Mouse (Mus musculus): ENCODE measurements around the gene Xirp1. TPM values are rescaled to one million over a fixed set of nuclear protein-coding genes. Genes with fewer than 3 reads are reported as not detected.
"Not testable (repeated sequence)": the region's sequence is repeated elsewhere in the genome, so short reads cannot be mapped to it uniquely, and the experiment has no call there.

Xirp1 gene
- polyA plus RNA-seq, 1 experiment from 2014 or later: 38.2 TPM

DNA sequence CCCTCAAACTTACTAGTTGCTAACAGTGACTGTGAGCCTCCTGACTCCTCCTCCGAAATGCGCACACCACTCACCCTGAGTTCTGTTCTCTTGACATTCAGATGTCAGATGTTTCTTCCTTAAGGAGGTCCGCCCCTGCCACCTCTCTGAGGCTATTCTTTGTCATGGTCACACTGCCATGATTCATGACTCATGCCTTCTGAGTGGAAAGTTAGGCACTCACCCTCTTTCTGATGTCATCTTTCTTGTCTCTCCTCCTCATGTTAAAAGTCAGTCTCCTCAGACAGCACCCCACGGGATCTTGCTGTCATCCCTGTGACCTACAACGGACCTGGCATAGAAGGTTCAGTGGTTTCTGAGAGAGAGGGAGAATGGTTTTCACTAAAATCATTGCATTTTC lies 10.6 kb downstream of the Xirp1 start:
- Histone ChIP-seq H3K9ac (ENCODE audit: low read depth, low read length) (no peak overlapping the region), H3K4me3 (ENCODE audit: low read depth, low read length) (no peak overlapping the region), H3K36me3 (ENCODE audit: control insufficient read depth, insufficient read depth, low read length) (peaks cover 16% of the 10 kb centered on the region), H3K27me3 (ENCODE audit: control insufficient read depth, insufficient read depth, low read length) (no peaks in the 10 kb centered on the region), H3K4me1 (ENCODE audit: control insufficient read depth, insufficient read depth, low read length) (peaks cover 17% of the 10 kb centered on the region), H3K4me2 (no peak overlapping the region), H3K9me3 (replicated peaks; ENCODE audit: control insufficient read depth, low read length) (no peaks in the 10 kb centered on the region), H3K27ac (ENCODE audit: low read depth, low read length) (no peak overlapping the region; the same call in 1 of the 2 replicates)
- ATAC-seq (replicated peaks; ENCODE audit: insufficient number of reproducible peaks, low FRiP score, low TSS enrichment): no peak
- WGBS (ENCODE audit: insufficient replicate concordance): 74% methylated on average over 5 of the region's 5 CpGs

DNA sequence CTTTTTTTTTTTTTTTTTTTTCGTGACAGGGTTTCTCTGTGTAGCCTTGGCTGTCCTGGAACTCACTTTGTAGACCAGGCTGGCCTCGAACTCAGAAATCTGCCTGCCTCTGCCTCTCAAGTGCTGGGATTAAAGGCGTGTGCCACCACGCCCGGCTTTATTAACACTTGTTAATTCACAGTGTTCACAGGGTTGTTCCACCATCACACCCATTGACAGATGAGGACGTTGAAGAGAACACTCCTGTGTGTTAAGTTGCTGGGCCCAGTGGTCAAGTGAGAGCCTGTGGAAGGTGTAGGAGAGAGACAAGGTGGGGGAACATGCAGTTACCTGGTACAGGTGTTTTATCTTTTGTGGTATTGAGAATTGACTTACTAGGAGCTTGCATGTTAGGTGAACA lies 11.2 kb downstream of the Xirp1 start:
- ATAC-seq (replicated peaks; ENCODE audit: insufficient number of reproducible peaks, low FRiP score, low TSS enrichment); H3K9me3 ChIP-seq (replicated peaks; ENCODE audit: control insufficient read depth, low read length); H3K4me2 ChIP-seq; H3K4me3 ChIP-seq (ENCODE audit: low read depth, low read length); H3K9ac ChIP-seq (ENCODE audit: low read depth, low read length); H3K27me3 ChIP-seq (ENCODE audit: control insufficient read depth, insufficient read depth, low read length); H3K27ac ChIP-seq (ENCODE audit: low read depth, low read length): not testable (repeated sequence)
- 71% methylated on average over 6 of the region's 6 CpGs for WGBS (ENCODE audit: insufficient replicate concordance)
- Histone ChIP-seq H3K4me1 (ENCODE audit: control insufficient read depth, insufficient read depth, low read length) (peaks cover 15% of the 10 kb centered on the region), H3K36me3 (ENCODE audit: control insufficient read depth, insufficient read depth, low read length) (peaks cover 16% of the 10 kb centered on the region)

DNA sequence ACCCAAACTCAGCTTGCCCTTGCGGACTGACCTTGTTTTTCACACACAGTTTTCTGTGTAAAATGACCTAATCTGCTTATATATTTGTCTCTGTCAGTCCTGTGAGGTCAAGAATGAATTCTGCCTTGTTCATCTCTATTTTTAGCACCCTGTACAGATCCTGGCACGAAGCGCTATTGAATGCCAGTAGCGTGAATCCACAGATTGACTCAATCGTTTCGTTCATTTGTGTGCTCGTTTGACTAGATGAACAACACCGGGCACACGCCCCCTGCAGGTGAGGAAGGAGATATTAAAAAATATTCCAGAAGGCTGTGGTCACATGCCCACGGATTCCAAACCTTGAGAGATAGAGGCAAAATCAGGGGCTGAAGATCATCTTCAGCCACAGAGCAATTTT lies 11.9 kb downstream of the Xirp1 start:
- peak overlapping the region; percentile 41 for H3K4me3 ChIP-seq (ENCODE audit: low read depth, low read length)
- H3K27ac ChIP-seq (ENCODE audit: low read depth, low read length): peak overlapping the region; percentile 77
- H3K9ac ChIP-seq (ENCODE audit: low read depth, low read length): peak overlapping the region; percentile 29
- H3K4me1 ChIP-seq (ENCODE audit: control insufficient read depth, insufficient read depth, low read length): peaks cover 14% of the 10 kb centered on the region
- peaks cover 12% of the 10 kb centered on the region for H3K36me3 ChIP-seq (ENCODE audit: control insufficient read depth, insufficient read depth, low read length)
- peak; percentile 20; the same call in 1 of the 2 replicates for ATAC-seq (replicated peaks; ENCODE audit: insufficient number of reproducible peaks, low FRiP score, low TSS enrichment)
- WGBS (ENCODE audit: insufficient replicate concordance): 2% methylated on average over 10 of the region's 10 CpGs
- H3K4me2 ChIP-seq: peak overlapping the region; percentile 76
- H3K9me3 ChIP-seq (replicated peaks; ENCODE audit: control insufficient read depth, low read length): no peaks in the 10 kb centered on the region
- no peaks in the 10 kb centered on the region for H3K27me3 ChIP-seq (ENCODE audit: control insufficient read depth, insufficient read depth, low read length)

DNA sequence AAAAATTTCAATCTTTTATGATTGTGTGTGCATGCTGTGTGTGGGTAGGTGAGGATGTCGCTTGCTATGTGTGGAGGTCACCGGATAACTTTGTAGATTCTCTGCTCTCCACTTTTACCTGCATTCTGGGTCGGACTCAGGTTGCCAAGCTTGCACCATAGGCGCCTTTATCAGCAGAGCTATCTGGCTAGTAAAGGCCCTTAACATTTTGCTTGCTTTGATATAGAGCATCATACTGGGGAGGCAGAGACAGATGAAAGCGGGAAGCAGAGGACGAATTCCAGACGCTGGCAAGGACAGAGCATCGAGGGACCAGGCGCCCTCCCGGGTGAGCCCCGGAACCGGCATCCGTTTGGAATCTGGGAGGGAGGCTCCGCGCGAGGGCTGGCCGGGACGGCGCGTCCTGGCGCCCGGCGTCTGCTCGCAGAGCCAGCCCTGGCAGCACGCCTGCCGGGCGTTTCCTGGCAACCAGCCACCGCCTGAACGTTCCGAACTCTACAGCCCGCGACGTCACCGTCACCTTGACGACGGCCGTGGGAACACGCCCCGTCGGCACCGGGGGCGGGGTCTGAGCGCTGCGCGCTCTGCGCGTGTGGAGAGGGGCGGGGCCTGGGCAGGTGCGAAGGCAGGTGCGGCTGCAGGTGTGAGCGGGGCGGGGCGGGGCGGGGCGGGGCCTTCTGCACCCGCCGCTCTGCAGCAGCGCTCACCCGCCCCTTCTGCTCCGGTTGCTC lies 12.5 kb downstream of the Xirp1 start:
- Histone ChIP-seq H3K9ac (ENCODE audit: low read depth, low read length) (peak overlapping the region; percentile 29), H3K27ac (ENCODE audit: low read depth, low read length) (peak overlapping the region; percentile 77), H3K4me1 (ENCODE audit: control insufficient read depth, insufficient read depth, low read length) (peaks cover 14% of the 10 kb centered on the region), H3K4me2 (peak overlapping the region; percentile 76), H3K9me3 (replicated peaks; ENCODE audit: control insufficient read depth, low read length) (no peaks in the 10 kb centered on the region), H3K4me3 (ENCODE audit: low read depth, low read length) (peak overlapping the region; percentile 41), H3K36me3 (ENCODE audit: control insufficient read depth, insufficient read depth, low read length) (peaks cover 12% of the 10 kb centered on the region; the same call in 1 of the 2 replicates), H3K27me3 (ENCODE audit: control insufficient read depth, insufficient read depth, low read length) (no peaks in the 10 kb centered on the region)
- 2% methylated on average over 38 of the region's 60 CpGs for WGBS (ENCODE audit: insufficient replicate concordance)
- ATAC-seq (replicated peaks; ENCODE audit: insufficient number of reproducible peaks, low FRiP score, low TSS enrichment): peak; percentile 90

DNA sequence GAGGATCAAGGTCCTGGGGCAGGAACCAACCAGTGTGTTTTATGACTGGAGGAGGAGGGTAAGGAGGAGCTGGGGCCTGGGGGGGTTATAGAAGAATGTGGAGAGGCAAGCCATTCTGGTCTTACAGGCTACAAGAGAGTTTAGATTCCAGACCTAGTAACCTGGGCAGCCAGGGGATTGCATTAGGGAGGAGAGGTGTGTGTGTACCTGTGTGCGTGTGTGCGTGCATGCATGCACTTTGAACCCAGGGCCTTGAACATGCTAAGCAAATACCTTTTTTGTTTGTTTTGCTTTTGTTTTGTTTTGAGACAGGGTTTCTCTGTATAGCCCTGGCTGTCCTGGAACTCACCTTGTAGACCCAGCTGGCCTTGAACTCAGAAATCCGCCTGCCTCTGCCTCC lies 13.5 kb downstream of the Xirp1 start:
- 96% methylated on average over 3 of the region's 3 CpGs for whole genome bisulfite sequencing (ENCODE audit: insufficient replicate concordance)
- Histone ChIP-seq H3K9ac (ENCODE audit: low read depth, low read length) (no peak overlapping the region), H3K27ac (ENCODE audit: low read depth, low read length) (no peak overlapping the region; the same call in 1 of the 2 replicates)

DNA sequence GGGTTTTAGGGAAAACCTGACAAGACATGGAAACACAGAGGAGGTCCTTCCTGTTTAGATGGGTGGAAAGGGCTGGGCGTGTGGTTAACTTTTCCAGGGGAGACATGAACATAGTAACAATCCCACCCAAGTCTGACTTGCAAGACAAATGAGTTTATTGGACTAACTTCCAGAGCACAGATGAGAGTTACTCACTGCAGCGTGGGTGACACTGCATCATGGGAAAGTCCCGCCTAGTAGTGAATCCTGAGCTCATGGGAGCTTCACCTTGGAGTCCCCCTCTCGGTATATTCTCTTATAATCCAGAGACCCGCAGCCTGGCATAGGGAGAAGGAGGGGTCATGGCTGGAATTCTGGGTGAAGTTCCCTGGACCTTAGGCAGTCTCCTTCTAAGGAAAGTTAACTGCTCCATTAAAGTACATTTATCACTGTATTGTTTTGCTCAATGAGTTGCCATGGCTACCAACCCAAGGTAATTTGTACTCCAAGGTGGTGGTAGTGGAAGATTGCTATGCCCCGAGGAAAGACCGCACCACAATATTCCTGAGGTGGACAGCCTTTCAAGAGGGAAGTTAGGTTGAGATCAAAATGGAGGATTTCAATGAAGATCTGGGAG lies 14.1 kb downstream of the Xirp1 start:
- 73% methylated on average over 7 of the region's 7 CpGs for WGBS (ENCODE audit: insufficient replicate concordance)
- ATAC-seq (replicated peaks; ENCODE audit: insufficient number of reproducible peaks, low FRiP score, low TSS enrichment): no peak

More for the DNA sequence above, 13.5 kb downstream of the Xirp1 start:
- H3K4me3 ChIP-seq (ENCODE audit: low read depth, low read length): no peak overlapping the region
- peaks cover 14% of the 10 kb centered on the region for H3K4me1 ChIP-seq (ENCODE audit: control insufficient read depth, insufficient read depth, low read length)
- H3K27me3 ChIP-seq (ENCODE audit: control insufficient read depth, insufficient read depth, low read length): no peaks in the 10 kb centered on the region
- H3K36me3 ChIP-seq (ENCODE audit: control insufficient read depth, insufficient read depth, low read length): peaks cover 4% of the 10 kb centered on the region; the same call in 1 of the 2 replicates
- H3K4me2 ChIP-seq: no peak overlapping the region
- H3K9me3 ChIP-seq (replicated peaks; ENCODE audit: control insufficient read depth, low read length): no peaks in the 10 kb centered on the region
- no peak for ATAC-seq (replicated peaks; ENCODE audit: insufficient number of reproducible peaks, low FRiP score, low TSS enrichment)

DNA sequence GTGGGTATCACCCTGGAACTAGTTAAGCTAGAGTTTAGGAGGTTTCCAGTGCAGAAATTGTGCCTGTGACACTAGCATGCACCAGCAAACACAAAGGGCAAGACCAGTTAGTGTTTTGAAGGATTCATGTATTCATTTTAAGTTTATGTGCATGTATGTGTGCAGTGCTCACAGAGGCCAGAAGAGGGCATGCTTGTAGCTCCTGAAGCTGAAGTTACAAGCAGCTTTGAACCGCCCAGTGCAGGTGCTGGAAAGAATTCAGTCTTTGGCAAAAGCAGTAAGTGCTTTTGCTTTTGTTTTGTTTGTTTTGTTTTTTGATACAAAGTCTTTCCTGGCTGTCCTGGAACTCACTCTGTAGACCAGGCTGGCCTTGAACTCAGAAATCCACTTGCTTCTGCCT lies 15.6 kb downstream of the Xirp1 start:
- Histone ChIP-seq H3K27ac (ENCODE audit: low read depth, low read length) (no peak overlapping the region), H3K4me1 (ENCODE audit: control insufficient read depth, insufficient read depth, low read length) (0 out of 2 replicates have a peak, but pooled peaks cover 5% of the 10 kb centered on the region), H3K27me3 (ENCODE audit: control insufficient read depth, insufficient read depth, low read length) (no peaks in the 10 kb centered on the region), H3K36me3 (ENCODE audit: control insufficient read depth, insufficient read depth, low read length) (no peaks in the 10 kb centered on the region), H3K9ac (ENCODE audit: low read depth, low read length) (no peak overlapping the region), H3K4me3 (ENCODE audit: low read depth, low read length) (no peak overlapping the region), H3K9me3 (replicated peaks; ENCODE audit: control insufficient read depth, low read length) (no peaks in the 10 kb centered on the region), H3K4me2 (no peak overlapping the region)
- WGBS (ENCODE audit: insufficient replicate concordance): 89% methylated on average over 1 of the region's 1 CpGs
- ATAC-seq (replicated peaks; ENCODE audit: insufficient number of reproducible peaks, low FRiP score, low TSS enrichment): no peak

More for the DNA sequence above, 14.1 kb downstream of the Xirp1 start:
- no peaks in the 10 kb centered on the region for H3K9me3 ChIP-seq (replicated peaks; ENCODE audit: control insufficient read depth, low read length)
- H3K9ac ChIP-seq (ENCODE audit: low read depth, low read length): no peak overlapping the region
- no peak overlapping the region for H3K4me3 ChIP-seq (ENCODE audit: low read depth, low read length)
- peaks cover 14% of the 10 kb centered on the region for H3K4me1 ChIP-seq (ENCODE audit: control insufficient read depth, insufficient read depth, low read length)
- H3K27me3 ChIP-seq (ENCODE audit: control insufficient read depth, insufficient read depth, low read length): no peaks in the 10 kb centered on the region
- no peaks in the 10 kb centered on the region for H3K36me3 ChIP-seq (ENCODE audit: control insufficient read depth, insufficient read depth, low read length)
- H3K4me2 ChIP-seq: no peak overlapping the region
- H3K27ac ChIP-seq (ENCODE audit: low read depth, low read length): no peak overlapping the region; the same call in 1 of the 2 replicates

DNA sequence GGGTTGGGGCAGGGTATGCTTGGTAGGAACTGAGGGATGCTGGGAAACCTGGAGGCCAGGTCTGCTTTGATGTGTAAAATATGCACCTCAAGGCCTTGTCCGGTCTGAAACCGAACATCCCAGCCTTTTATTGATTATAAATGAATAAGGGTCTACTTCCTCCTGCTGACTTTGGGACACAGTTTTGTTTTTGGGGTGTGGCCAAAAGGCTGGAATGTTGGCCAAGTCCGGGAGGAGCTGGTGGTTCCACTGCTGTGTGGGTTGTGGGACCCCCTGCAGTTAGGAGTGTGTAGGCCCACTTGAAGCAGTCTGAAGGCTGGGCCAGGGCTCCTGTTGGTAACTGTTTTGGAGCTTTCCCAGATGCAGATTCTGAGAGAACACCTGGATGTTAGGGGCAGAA lies 17.5 kb downstream of the Xirp1 start:
- WGBS (ENCODE audit: insufficient replicate concordance): 76% methylated on average over 3 of the region's 3 CpGs
- Histone ChIP-seq H3K4me3 (ENCODE audit: low read depth, low read length) (no peak overlapping the region), H3K27ac (ENCODE audit: low read depth, low read length) (no peak overlapping the region), H3K4me1 (ENCODE audit: control insufficient read depth, insufficient read depth, low read length) (peaks cover 7% of the 10 kb centered on the region), H3K9me3 (replicated peaks; ENCODE audit: control insufficient read depth, low read length) (no peaks in the 10 kb centered on the region), H3K36me3 (ENCODE audit: control insufficient read depth, insufficient read depth, low read length) (no peaks in the 10 kb centered on the region), H3K9ac (ENCODE audit: low read depth, low read length) (no peak overlapping the region), H3K4me2 (no peak overlapping the region), H3K27me3 (ENCODE audit: control insufficient read depth, insufficient read depth, low read length) (no peaks in the 10 kb centered on the region)
- no peak for ATAC-seq (replicated peaks; ENCODE audit: insufficient number of reproducible peaks, low FRiP score, low TSS enrichment)
